Mouse (Mus musculus): Measurements from ENCODE around the gene Abhd2.

GRCm38 (mm10) chr7:79376516-79377275, 103.7 kb downstream of the Abhd2 start:
- no peak for TF ChIP-seq POLR2A (IDR thresholded peaks at IDR 0.05; ENCODE audit: low read depth, low read length)
- TF ChIP-seq CTCF (IDR thresholded peaks at IDR 0.05; ENCODE audit: extremely low read depth, insufficient read depth, insufficient read length, insufficient replicate concordance): no peak

All from spleen, adult 2 months (tissue).